Mouse (Mus musculus) liver, embryonic 14.5 days (tissue): ENCODE results near the gene Gid4. TPM values are rescaled to one million over a fixed set of nuclear protein-coding genes. Genes with fewer than 3 reads are reported as not detected.

Experiments
- ATAC-seq: fragments of 200-750 bp; cut with Nextera tagmentation; 2 replicates; pipeline ENCODE4 v1.8.0; 2017; ENCODE audit warnings: moderate number of reproducible peaks, mild to moderate bottlenecking, moderate library complexity; ENCODE audit not compliant: insufficient read depth
- DNase-seq, 3 experiments: peaks; one replicate each; pipeline ENCODE4 v3.0.0-alpha.2; 2012 to 2013; ENCODE audit warnings: low read depth in 3 of 3, low spot score in 3 of 3
- H3K27ac ChIP-seq: fragments of 300-500 bp; sonication (generic); 2 replicates; pipeline ENCODE4 v1.5.1; 2014; ENCODE audit warnings: moderate library complexity, mild to moderate bottlenecking, control low read depth, inconsistent platforms
- H3K27me3 ChIP-seq: fragments of 300-500 bp; sonication (generic); 2 replicates; pipeline ENCODE4 v1.6.1; 2014; ENCODE audit warnings: mild to moderate bottlenecking, low read length, moderate library complexity; ENCODE audit not compliant: control insufficient read depth, insufficient read depth
- H3K36me3 ChIP-seq: fragments of 300-500 bp; sonication (generic); replicated peaks from 2 replicates; pipeline ENCODE4 v1.6.1; 2014; ENCODE audit warnings: low read depth; ENCODE audit not compliant: control insufficient read depth, insufficient read depth
- H3K4me1 ChIP-seq, 2 experiments: fragments of 200-500 bp in 1 of 2; fragments of 300-500 bp in 1 of 2; sonication (generic) in 1 of 2; replicated peaks; 2 replicates each; pipeline ENCODE4 v1.6.1; 2012 to 2014; ENCODE audit warnings: antibody characterized with exemption in 1 of 2, inconsistent platforms in 1 of 2, low read length in 1 of 2; ENCODE audit not compliant: control insufficient read depth in 2 of 2, insufficient read depth in 2 of 2
- H3K4me2 ChIP-seq: fragments of 300-500 bp; sonication (generic); 2 replicates; pipeline ENCODE4 v1.6.1; 2014; ENCODE audit warnings: low read depth, mild to moderate bottlenecking, control low read depth, moderate library complexity
- H3K4me3 ChIP-seq, 2 experiments: fragments of 200-500 bp in 1 of 2; fragments of 300-500 bp in 1 of 2; sonication (generic) in 1 of 2; 2 replicates each; pipeline ENCODE4 v1.5.1; 2012 to 2014; ENCODE audit warnings: low read depth in 2 of 2, low read length in 2 of 2, mild to moderate bottlenecking in 2 of 2, control low read depth in 1 of 2, inconsistent platforms in 1 of 2, moderate library complexity in 1 of 2; ENCODE audit not compliant: insufficient read depth in 1 of 2
- H3K9ac ChIP-seq: fragments of 300-500 bp; sonication (generic); replicated peaks from 2 replicates; pipeline ENCODE4 v1.6.1; 2014; ENCODE audit warnings: mild to moderate bottlenecking, control low read depth, moderate library complexity
- H3K9me3 ChIP-seq: fragments of 300-500 bp; sonication (generic); 2 replicates; pipeline ENCODE4 v1.6.1; 2016; ENCODE audit warnings: low read length, mixed read lengths; ENCODE audit not compliant: control insufficient read depth
- CTCF ChIP-seq: IDR thresholded peaks from 2 replicates; pipeline ENCODE4 v1.5.1; 2016; ENCODE audit warnings: antibody characterized with exemption, low read depth, control low read depth
- EP300 ChIP-seq: IDR thresholded peaks from 2 replicates; pipeline ENCODE4 v1.6.1; 2016; ENCODE audit warnings: antibody characterized with exemption, low read depth
- WGBS: fragments of 180-500 bp; shearing (Covaris S2); extraction: QIAGEN DNeasy Blood & Tissue Kit; methylation state at CpG from one replicate; pipeline ENCODE4 v1.1.7; 2014; ENCODE audit not compliant: insufficient replicate concordance; 5-methylcytosine and 5-hydroxymethylcytosine counted together
- polyA plus RNA-seq, 2 experiments: library from polyadenylated mRNA; depleted of rRNA in 1 of 2; stranded (reverse) in 1 of 2; unstranded in 1 of 2; fragments of >200 nt; fragmentation: Nextera tagmentation in 1 of 2; extraction: Ambion mirVana in 1 of 2; gene quantifications; 2 replicates each; pipeline versions ENCODE4 v1.2.1 to v1.2.3; 2012 to 2014

The Gid4 gene
- polyA plus RNA-seq, 2 experiments, result 6.1 to 8.4 TPM

GRCm38 (mm10) chr11:60423006-60423405 lies 6.1 kb downstream of the Gid4 start:
- no peaks in the 10 kb centered on the region for H3K36me3 ChIP-seq
- TF ChIP-seq CTCF, result no peak
- no peak overlapping the region for H3K4me3 ChIP-seq
- 67% methylated on average over 1 of the region's 1 CpGs for WGBS
- no peak overlapping the region for H3K27ac ChIP-seq
- H3K4me2 ChIP-seq, result no peak overlapping the region
- DNase-seq, result no peak
- no peak for ATAC-seq
- H3K4me1 ChIP-seq, result peaks cover 9 to 10% of the 10 kb centered on the region in 2 experiments
- H3K27me3 ChIP-seq, result no peaks in the 10 kb centered on the region
- no peaks in the 10 kb centered on the region for H3K9me3 ChIP-seq
- no peak overlapping the region for H3K9ac ChIP-seq

GRCm38 (mm10) chr11:60426417-60426816 lies 9.5 kb downstream of the Gid4 start:
- WGBS, result 70% methylated on average over 1 of the region's 1 CpGs
- Histone ChIP-seq H3K36me3 (no peaks in the 10 kb centered on the region), H3K4me2 (no peak overlapping the region), H3K4me1 (no peaks in the 10 kb centered on the region), H3K27me3 (no peaks in the 10 kb centered on the region), H3K27ac (no peak overlapping the region), H3K9ac (no peak overlapping the region), H3K4me3 (no peak overlapping the region), H3K9me3 (no peaks in the 10 kb centered on the region)
- no peak for DNase-seq
- no peak for TF ChIP-seq CTCF
- TF ChIP-seq EP300, result no peak
- no peak for ATAC-seq

GRCm38 (mm10) chr11:60427628-60428027 lies 10.7 kb downstream of the Gid4 start:
- TF ChIP-seq CTCF (no peak), EP300 (no peak)
- Histone ChIP-seq H3K4me2 (no peak overlapping the region), H3K36me3 (peaks cover 4% of the 10 kb centered on the region; the same call in 1 of the 2 replicates), H3K9me3 (no peaks in the 10 kb centered on the region), H3K4me1 (no peaks in the 10 kb centered on the region), H3K27me3 (no peaks in the 10 kb centered on the region), H3K4me3 (no peak overlapping the region), H3K9ac (no peak overlapping the region), H3K27ac (no peak overlapping the region)
- ATAC-seq (no peak), DNase-seq (no peak)
- 70% methylated on average over 3 of the region's 3 CpGs for WGBS

- no peak for ATAC-seq
- Histone ChIP-seq H3K4me1 (peaks cover 2 to 6% of the 10 kb centered on the region in 2 experiments; a peak in 3 of 4 replicates), H3K4me2 (no peak overlapping the region), H3K9ac (no peak overlapping the region), H3K27me3 (no peaks in the 10 kb centered on the region), H3K4me3 (no peak overlapping the region), H3K27ac (no peak overlapping the region), H3K36me3 (peaks cover 22% of the 10 kb centered on the region), H3K9me3 (no peaks in the 10 kb centered on the region)
- DNase-seq, result no peak
- TF ChIP-seq EP300 (no peak), CTCF (no peak)
Measured at GRCm38 (mm10) chr11:60433501-60433900, 16.6 kb downstream of the Gid4 start.

- 43% methylated on average over 1 of the region's 1 CpGs for WGBS
Measured at GRCm38 (mm10) chr11:60435133-60435532, 18.2 kb downstream of the Gid4 start.

More at GRCm38 (mm10) chr11:60435133-60435532, 18.2 kb downstream of the Gid4 start:
- TF ChIP-seq EP300 (no peak), CTCF (no peak)
- Histone ChIP-seq H3K4me2 (no peak overlapping the region), H3K27ac (no peak overlapping the region), H3K36me3 (peaks cover 22% of the 10 kb centered on the region), H3K9me3 (no peaks in the 10 kb centered on the region), H3K27me3 (no peaks in the 10 kb centered on the region), H3K9ac (no peak overlapping the region), H3K4me3 (no peak overlapping the region), H3K4me1 (peaks cover 2 to 6% of the 10 kb centered on the region in 2 experiments; a peak in 3 of 4 replicates)
- DNase-seq (no peak), ATAC-seq (no peak)
